Mouse (Mus musculus) heart, adult 2 months (tissue): Measurements from ENCODE around the gene Rap2b. TPM values are rescaled to one million over a fixed set of nuclear protein-coding genes. Genes with fewer than 3 reads are reported as not detected.

ENCODE experiments used
- DNase-seq, 2 experiments: peaks; one replicate each; pipeline ENCODE4 v3.0.0; 2021
- H3K27ac ChIP-seq: fragments of 200-600 bp; 2 replicates; pipeline ENCODE4 v1.8.1; 2022
- H3K27me3 ChIP-seq: fragments of 200-500 bp; 2 replicates; pipeline ENCODE4 v1.6.1; 2012; ENCODE audit warnings: mild to moderate bottlenecking, low read length, inconsistent platforms, mixed read lengths; ENCODE audit not compliant: control insufficient read depth, insufficient read depth
- H3K36me3 ChIP-seq: fragments of 200-500 bp; 2 replicates; pipeline ENCODE4 v1.6.1; 2012; ENCODE audit warnings: low read length, inconsistent platforms; ENCODE audit not compliant: control insufficient read depth, insufficient read depth
- H3K4me1 ChIP-seq: fragments of 200-500 bp; 2 replicates; pipeline ENCODE4 v1.6.1; 2011; ENCODE audit warnings: low read length; ENCODE audit not compliant: control insufficient read depth, insufficient read depth
- H3K4me3 ChIP-seq: fragments of 200-600 bp; 2 replicates; pipeline ENCODE4 v1.8.1; 2022
- H3K79me2 ChIP-seq: fragments of 200-500 bp; replicated peaks from 2 replicates; pipeline ENCODE4 v1.6.1; 2012; ENCODE audit warnings: mild to moderate bottlenecking, inconsistent platforms, low read length, moderate library complexity, mixed read lengths; ENCODE audit not compliant: control insufficient read depth, insufficient read depth
- H3K9ac ChIP-seq: fragments of 200-500 bp; 2 replicates; pipeline ENCODE4 v1.6.1; 2012; ENCODE audit warnings: low read depth, mild to moderate bottlenecking, control low read depth, inconsistent platforms, low read length, mixed read lengths
- CTCF ChIP-seq: fragments of 200-600 bp; IDR thresholded peaks from 2 replicates; pipeline ENCODE4 v1.8.1; 2022; ENCODE audit warnings: antibody characterized with exemption, mild to moderate bottlenecking, moderate library complexity
- EP300 ChIP-seq: fragments of 200-500 bp; IDR thresholded peaks from 2 replicates; pipeline ENCODE4 v1.6.1; 2011; ENCODE audit warnings: low read depth, low read length, control low read depth; ENCODE audit not compliant: insufficient read depth
- POLR2A ChIP-seq: fragments of 200-500 bp; IDR thresholded peaks from 2 replicates; pipeline ENCODE4 v1.6.1; 2011; ENCODE audit warnings: mild to moderate bottlenecking, low read depth, low read length, control low read depth; ENCODE audit not compliant: insufficient read depth
- WGBS: fragments of 180-500 bp; shearing (Covaris S2); methylation state at CpG from one replicate; pipeline ENCODE4 v1.1.7; 2018; 5-methylcytosine and 5-hydroxymethylcytosine counted together
- intact Hi-C: fragments of 180-260 bp; cut with DNase I; formaldehyde crosslinking; loops from one replicate; pipeline ENCODE4 v1.15.1; 2025
- polyA plus RNA-seq: library from polyadenylated mRNA; depleted of rRNA; stranded (reverse); fragments of >200 nt; gene quantifications from 2 replicates; pipeline ENCODE4 v1.2.3, GENCODE M21; 2012; rRNA removed
- total RNA-seq, 2 experiments: library from RNA; stranded (reverse); gene quantifications; 2 replicates each; pipeline ENCODE4 v1.2.3; 2021

Rap2b gene
- total and polyA plus RNA-seq, 3 experiments = 1.5 to 2.6 (median 2.3) TPM

GRCm38 (mm10) chr3:61409683-61410082 lies 48.2 kb downstream of the Rap2b start:
- Histone ChIP-seq H3K4me3 (no peak overlapping the region), H3K4me1 (peaks cover 2% of the 10 kb centered on the region; the same call in 1 of the 2 replicates), H3K79me2 (no peaks in the 10 kb centered on the region), H3K36me3 (no peaks in the 10 kb centered on the region), H3K9ac (no peak overlapping the region), H3K27ac (peak overlapping the region; percentile 20), H3K27me3 (no peaks in the 10 kb centered on the region)
- DNase-seq = peak; percentile 28 to 56
- 20% methylated on average over 6 of the region's 6 CpGs for WGBS
- no peak for TF ChIP-seq EP300
- no peak for TF ChIP-seq POLR2A
- no peak for TF ChIP-seq CTCF
- intact Hi-C loops = no loop called here

DNA sequence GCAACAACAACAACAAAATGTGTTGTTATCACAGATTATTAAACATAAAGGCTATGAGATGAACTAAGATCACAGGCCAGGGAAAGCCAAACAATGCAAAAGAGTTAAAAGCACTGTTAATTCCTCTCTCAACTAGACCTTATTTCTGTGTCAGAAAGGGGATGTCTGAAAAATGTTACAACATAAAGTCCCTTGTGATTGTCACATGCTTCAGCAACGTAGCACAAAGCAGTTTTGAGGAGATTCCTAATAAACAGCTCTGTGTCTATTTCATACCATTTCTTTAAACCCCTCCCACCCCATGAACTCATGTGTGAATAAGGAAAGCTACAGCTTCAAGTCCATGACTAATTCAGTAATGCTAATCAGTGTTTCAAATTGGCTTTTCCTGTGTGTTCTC lies 54.4 kb downstream of the Rap2b start:
- no peak for DNase-seq
- H3K27ac ChIP-seq = no peak overlapping the region
- no peak overlapping the region for H3K4me3 ChIP-seq
- no peaks in the 10 kb centered on the region for H3K79me2 ChIP-seq
- H3K4me1 ChIP-seq = no peaks in the 10 kb centered on the region
- WGBS = 47% methylated on average over 1 of the region's 1 CpGs
- H3K9ac ChIP-seq = no peak overlapping the region
- no peaks in the 10 kb centered on the region for H3K27me3 ChIP-seq
- TF ChIP-seq POLR2A (no peak), CTCF (no peak), EP300 (no peak)
- H3K36me3 ChIP-seq = no peaks in the 10 kb centered on the region
- intact Hi-C loops = no loop called here

Other genes with a start within 250 kb of the Rap2b start
- under 1 TPM in 1 of 2 experiments, not detected in 1; 0.05 TPM for gene B430305J03Rik, start 4.3 kb downstream of the Rap2b start, total RNA-seq
- 0.10 TPM in 1 of 2 replicates, not detected in the other for gene B430305J03Rik, start 4.3 kb downstream of the Rap2b start, polyA plus RNA-seq